Mouse (Mus musculus) midbrain, embryonic 14.5 days (tissue): Measurements from ENCODE around the gene Pbsn. TPM values are rescaled to one million over a fixed set of nuclear protein-coding genes. Genes with fewer than 3 reads are reported as not detected.
A peak's percentile ranks its signal among the peaks of the same experiment; 100 is the strongest.

Source experiments
- ATAC-seq: fragments of 200-750 bp; cut with Nextera tagmentation; 2 replicates; pipeline ENCODE4 v1.8.0; 2017; ENCODE audit warnings: moderate number of reproducible peaks, moderate library complexity; ENCODE audit not compliant: low FRiP score, low TSS enrichment
- DNase-seq: peaks from one replicate; pipeline ENCODE4 v3.0.0-alpha.2; 2015
- H3K27ac ChIP-seq: fragments of 300-500 bp; sonication (generic); replicated peaks from 2 replicates; pipeline ENCODE4 v1.5.1; 2014; ENCODE audit warnings: mild to moderate bottlenecking, low read depth, low read length, moderate library complexity
- H3K27me3 ChIP-seq: fragments of 300-500 bp; sonication (generic); 2 replicates; pipeline ENCODE4 v1.6.1; 2014; ENCODE audit warnings: low read length, control low read depth, mixed read lengths; ENCODE audit not compliant: control insufficient read depth, insufficient read depth
- H3K36me3 ChIP-seq: fragments of 300-500 bp; sonication (generic); 2 replicates; pipeline ENCODE4 v1.6.1; 2014; ENCODE audit warnings: low read length, control low read depth; ENCODE audit not compliant: control insufficient read depth, insufficient read depth
- H3K4me1 ChIP-seq: fragments of 300-500 bp; sonication (generic); 2 replicates; pipeline ENCODE4 v1.6.1; 2014; ENCODE audit warnings: mild to moderate bottlenecking, antibody characterized with exemption, low read length, control low read depth; ENCODE audit not compliant: control insufficient read depth, insufficient read depth
- H3K4me2 ChIP-seq: fragments of 300-500 bp; sonication (generic); 2 replicates; pipeline ENCODE4 v1.6.1; 2014; ENCODE audit warnings: mild to moderate bottlenecking, low read length, moderate library complexity
- H3K4me3 ChIP-seq: fragments of 300-500 bp; sonication (generic); replicated peaks from 2 replicates; pipeline ENCODE4 v1.5.1; 2014; ENCODE audit warnings: low read depth, low read length
- H3K9ac ChIP-seq: fragments of 300-500 bp; sonication (generic); replicated peaks from 2 replicates; pipeline ENCODE4 v1.6.1; 2014; ENCODE audit warnings: mild to moderate bottlenecking, low read length, moderate library complexity
- H3K9me3 ChIP-seq: fragments of 300-500 bp; sonication (generic); 2 replicates; pipeline ENCODE4 v1.6.1; 2016; ENCODE audit warnings: low read length, control low read depth, mixed read lengths; ENCODE audit not compliant: control insufficient read depth
- WGBS: fragments of 180-500 bp; shearing (Covaris S2); extraction: QIAGEN DNeasy Blood & Tissue Kit; methylation state at CpG from one replicate; pipeline ENCODE4 v1.1.7; 2014; 5-methylcytosine and 5-hydroxymethylcytosine counted together
- polyA plus RNA-seq: library from polyadenylated mRNA; unstranded; fragments of >200 nt; fragmentation: Nextera tagmentation; extraction: Ambion mirVana; gene quantifications from 2 replicates; pipeline ENCODE4 v1.2.1, GENCODE M21; 2014

Gene Pbsn
- polyA plus RNA-seq, 1 experiment from 2014 or later = not detected

- Histone ChIP-seq H3K9me3 (no peaks in the 10 kb centered on the region), H3K4me2 (no peak overlapping the region), H3K4me3 (no peak overlapping the region), H3K36me3 (no peaks in the 10 kb centered on the region), H3K9ac (no peak overlapping the region), H3K27ac (no peak overlapping the region), H3K27me3 (no peaks in the 10 kb centered on the region), H3K4me1 (no peaks in the 10 kb centered on the region)
- ATAC-seq = no peak
- no peak for DNase-seq
Observed at GRCm38 (mm10) chrX:77797801-77798200, 55.6 kb downstream of the Pbsn start.

DNA sequence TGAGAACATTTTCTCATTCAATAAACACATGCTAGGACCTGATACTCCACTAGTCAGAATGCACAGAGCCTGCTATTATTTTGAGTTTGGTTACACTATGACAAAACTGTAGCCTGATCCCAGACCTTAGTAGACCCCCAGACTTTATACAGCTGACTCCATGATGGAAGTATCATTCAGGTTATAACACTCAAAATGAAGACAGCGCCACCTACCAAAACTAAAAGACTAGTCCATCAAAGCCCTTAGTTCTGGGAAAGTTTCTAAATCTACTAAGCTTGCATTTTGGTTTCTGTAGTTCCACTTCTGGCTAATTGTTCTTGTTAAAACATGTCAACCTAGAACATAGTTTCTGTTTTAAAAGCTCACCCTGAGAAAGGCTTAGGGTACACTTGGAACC is 56.5 kb downstream of the Pbsn start:
- 57% methylated on average over 1 of the region's 1 CpGs for WGBS
- Histone ChIP-seq H3K27me3 (no peaks in the 10 kb centered on the region), H3K9ac (no peak overlapping the region), H3K4me3 (peak overlapping the region; percentile 51; the same call in 1 of the 2 replicates), H3K27ac (no peak overlapping the region), H3K36me3 (no peaks in the 10 kb centered on the region), H3K4me2 (peak overlapping the region; percentile 62), H3K4me1 (no peaks in the 10 kb centered on the region), H3K9me3 (no peaks in the 10 kb centered on the region)
- no peak for ATAC-seq
- DNase-seq = peak; percentile 21

DNA sequence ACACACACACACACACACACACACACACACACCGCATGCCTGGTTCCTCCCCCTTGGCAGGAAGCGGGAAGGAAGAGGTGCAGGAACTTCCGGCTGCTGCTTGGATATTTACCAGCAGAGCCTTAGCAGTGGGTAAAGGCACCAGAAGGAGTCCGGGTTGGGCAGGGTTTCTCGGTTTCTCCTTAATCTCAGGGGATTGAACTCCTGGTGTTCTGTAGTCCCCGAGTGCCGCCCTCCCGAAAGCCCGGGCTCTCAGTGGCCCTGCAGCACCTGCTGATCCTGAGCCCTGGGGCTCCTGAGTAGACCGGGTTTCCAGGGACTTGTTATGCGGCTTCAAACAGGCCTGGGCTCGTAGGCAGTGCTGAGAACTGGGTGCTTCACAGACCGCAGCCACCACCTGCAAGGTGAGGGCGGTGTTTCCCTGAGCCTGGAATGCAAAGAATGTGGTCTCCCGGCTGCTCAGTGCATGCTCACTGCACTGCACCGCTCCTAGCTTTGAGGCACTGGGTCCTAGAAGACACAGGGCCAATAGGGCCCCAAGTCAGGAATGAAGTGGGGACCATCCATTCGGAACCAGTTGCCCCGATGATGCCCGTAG is 57.1 kb downstream of the Pbsn start, which contains the start of gene Prkx:
Gene Prkx (minus strand): TSS at position 41 of the 598 bp plus-strand sequence.
- 25% methylated on average over 17 of the region's 19 CpGs for WGBS
- peak within 1 kb of the TSS; percentile 62 for H3K4me2 ChIP-seq
- ATAC-seq = peak; percentile 84
- H3K27me3 ChIP-seq = no peaks in the 10 kb centered on the region
- peak within 1 kb of the TSS; percentile 51 for H3K4me3 ChIP-seq
- H3K27ac ChIP-seq = peak within 1 kb of the TSS; percentile 77
- peak; percentile 78 for DNase-seq
- H3K36me3 ChIP-seq = no peaks in the 10 kb centered on the region
- peak within 1 kb of the TSS; percentile 64 for H3K9ac ChIP-seq
- H3K9me3 ChIP-seq = no peaks in the 10 kb centered on the region
- no peaks in the 10 kb centered on the region for H3K4me1 ChIP-seq

GRCm38 (mm10) chrX:77795858-77796174 is 57.6 kb downstream of the Pbsn start:
- ATAC-seq (peak; percentile 97), DNase-seq (peak; percentile 92)
- H3K27me3 ChIP-seq = no peaks in the 10 kb centered on the region
- 18% methylated on average over 30 of the region's 30 CpGs for WGBS
- peak overlapping the region; percentile 62 for H3K4me2 ChIP-seq
- no peaks in the 10 kb centered on the region for H3K4me1 ChIP-seq
- peak overlapping the region; percentile 51 for H3K4me3 ChIP-seq
- no peaks in the 10 kb centered on the region for H3K36me3 ChIP-seq
- no peaks in the 10 kb centered on the region for H3K9me3 ChIP-seq
- H3K27ac ChIP-seq = peak overlapping the region; percentile 77
- peak overlapping the region; percentile 64 for H3K9ac ChIP-seq

DNA sequence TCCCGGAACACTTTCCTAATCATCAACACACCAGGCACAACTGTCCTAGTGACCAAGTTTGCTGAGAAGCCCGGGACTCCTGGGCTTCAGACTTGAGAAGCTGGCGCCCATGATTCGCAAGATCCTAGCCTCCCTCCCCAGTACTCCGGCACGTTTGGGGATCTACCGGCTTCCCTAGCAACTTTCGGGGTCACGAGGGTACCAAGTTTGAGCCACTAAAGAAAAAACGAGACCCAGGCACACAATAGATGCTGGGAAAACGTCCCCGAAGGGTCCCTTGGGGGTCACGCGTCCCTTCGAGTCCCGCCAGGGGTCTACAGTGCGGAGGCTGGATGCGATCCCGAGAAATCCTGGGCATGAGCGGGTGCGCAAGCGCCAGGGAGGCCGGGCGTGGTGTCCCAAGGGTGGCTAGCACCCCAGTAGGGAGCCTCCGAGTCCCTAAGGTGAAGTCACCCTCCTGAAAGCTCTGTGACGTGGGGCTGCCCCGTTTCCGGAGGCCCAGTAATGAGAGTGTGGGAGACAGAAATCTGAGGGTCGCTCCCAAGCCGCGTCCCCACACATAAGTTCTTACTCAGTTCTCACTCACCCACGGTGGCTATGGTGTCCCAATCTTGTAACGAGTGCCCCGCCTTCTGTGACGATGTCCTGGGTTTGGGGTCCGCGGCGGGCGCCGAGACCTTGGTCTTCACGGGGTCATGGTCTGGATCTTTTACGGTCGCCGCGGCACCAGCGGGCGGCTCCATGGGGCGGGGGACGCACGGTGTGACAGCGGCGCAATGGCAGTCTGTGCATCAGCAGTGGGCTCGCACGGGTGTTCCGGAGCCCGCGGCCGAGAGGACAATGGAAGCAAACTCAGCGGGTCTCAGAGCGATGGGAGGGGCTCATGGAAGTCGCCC is 58.2 kb downstream of the Pbsn start:
- no peaks in the 10 kb centered on the region for H3K9me3 ChIP-seq
- peak overlapping the region; percentile 51 for H3K4me3 ChIP-seq
- no peaks in the 10 kb centered on the region for H3K4me1 ChIP-seq
- ATAC-seq (peak; percentile 73), DNase-seq (peak; percentile 24)
- WGBS = 22% methylated on average over 61 of the region's 61 CpGs
- H3K36me3 ChIP-seq = no peaks in the 10 kb centered on the region
- H3K4me2 ChIP-seq = peak overlapping the region; percentile 62
- H3K27ac ChIP-seq = peak overlapping the region; percentile 77
- H3K27me3 ChIP-seq = no peaks in the 10 kb centered on the region
- H3K9ac ChIP-seq = peak overlapping the region; percentile 64

GRCm38 (mm10) chrX:77788675-77789074 is 64.7 kb downstream of the Pbsn start:
- 91% methylated on average over 3 of the region's 3 CpGs for WGBS
- no peak overlapping the region for H3K9ac ChIP-seq
- no peak for DNase-seq
- no peaks in the 10 kb centered on the region for H3K9me3 ChIP-seq
- no peak for ATAC-seq
- no peak overlapping the region for H3K27ac ChIP-seq
- H3K27me3 ChIP-seq = no peaks in the 10 kb centered on the region
- no peak overlapping the region for H3K4me2 ChIP-seq
- H3K4me3 ChIP-seq = no peak overlapping the region
- no peaks in the 10 kb centered on the region for H3K4me1 ChIP-seq
- peaks cover 12% of the 10 kb centered on the region; the same call in 1 of the 2 replicates for H3K36me3 ChIP-seq

Other genes with a start within 250 kb of the Pbsn start
- 25.9 and 31.1 TPM in 2 replicates for gene Prkx, start 57.3 kb downstream of the Pbsn start, polyA plus RNA-seq
- gene Gm14744, start 11.1 kb upstream of the Pbsn start, polyA plus RNA-seq = not detected in 2 replicates
- gene 5430402E10Rik, start 71.4 kb upstream of the Pbsn start, polyA plus RNA-seq = not detected in 2 replicates
- gene Obp1a, start 237.8 kb upstream of the Pbsn start, polyA plus RNA-seq = not detected in 2 replicates